Mouse (Mus musculus) forebrain, postnatal 0 days (tissue): ENCODE measurements around the gene Pip5k1b. TPM values are rescaled to one million over a fixed set of nuclear protein-coding genes. Genes with fewer than 3 reads are reported as not detected.
A peak's percentile ranks its signal among the peaks of the same experiment; 100 is the strongest.

ENCODE experiments used
- ATAC-seq: fragments of 200-750 bp; cut with Nextera tagmentation; 2 replicates; pipeline ENCODE4 v1.8.0; 2017; ENCODE audit warnings: mild to moderate bottlenecking, moderate library complexity
- DNase-seq: peaks from one replicate; pipeline ENCODE4 v3.0.0-alpha.2; 2015
- H3K27ac ChIP-seq: fragments of 300-500 bp; sonication (generic); 2 replicates; pipeline ENCODE4 v1.5.1; 2014; ENCODE audit warnings: low read depth, mild to moderate bottlenecking, antibody characterized with exemption, low read length, moderate library complexity, mixed read lengths
- H3K27me3 ChIP-seq: fragments of 300-500 bp; sonication (generic); 2 replicates; pipeline ENCODE4 v1.6.1; 2014; ENCODE audit warnings: mild to moderate bottlenecking, low read length, mixed read lengths; ENCODE audit not compliant: insufficient read depth
- H3K36me3 ChIP-seq: fragments of 300-500 bp; sonication (generic); 2 replicates; pipeline ENCODE4 v1.6.1; 2014; ENCODE audit warnings: mild to moderate bottlenecking, moderate library complexity; ENCODE audit not compliant: insufficient read depth
- H3K4me1 ChIP-seq: fragments of 300-500 bp; sonication (generic); 2 replicates; pipeline ENCODE4 v1.6.1; 2014; ENCODE audit warnings: antibody characterized with exemption; ENCODE audit not compliant: insufficient read depth
- H3K4me2 ChIP-seq: fragments of 300-500 bp; sonication (generic); 2 replicates; pipeline ENCODE4 v1.6.1; 2014; ENCODE audit warnings: low read depth, mild to moderate bottlenecking, moderate library complexity
- H3K4me3 ChIP-seq: fragments of 300-500 bp; sonication (generic); 2 replicates; pipeline ENCODE4 v1.5.1; 2014; ENCODE audit warnings: low read depth, low read length, mixed read lengths
- H3K9ac ChIP-seq: fragments of 300-500 bp; sonication (generic); 2 replicates; pipeline ENCODE4 v1.6.1; 2014; ENCODE audit warnings: mild to moderate bottlenecking
- H3K9me3 ChIP-seq: fragments of 300-500 bp; sonication (generic); 2 replicates; pipeline ENCODE4 v1.6.1; 2016; ENCODE audit warnings: low read length
- CTCF ChIP-seq: sonication (generic); IDR thresholded peaks from 2 replicates; pipeline ENCODE4 v1.5.1; 2016; ENCODE audit warnings: antibody characterized with exemption, control low read depth, low read depth
- WGBS: fragments of 180-500 bp; shearing (Covaris S2); extraction: QIAGEN DNeasy Blood & Tissue Kit; methylation state at CpG from one replicate; pipeline ENCODE4 v1.1.7; 2014; 5-methylcytosine and 5-hydroxymethylcytosine counted together
- polyA plus RNA-seq: library from polyadenylated mRNA; unstranded; fragments of >200 nt; fragmentation: Nextera tagmentation; extraction: Ambion mirVana; gene quantifications from 2 replicates; pipeline ENCODE4 v1.2.1, GENCODE M21; 2015
- total RNA-seq: library from RNA; depleted of rRNA; stranded (reverse); fragments of >200 nt; gene quantifications from 2 replicates; pipeline ENCODE4 v1.2.3, GENCODE M21; 2014; rRNA removed

The Pip5k1b gene
- 2.7 and 3.2 TPM in 2 replicates for total RNA-seq
- polyA plus RNA-seq = 1.3 and 1.8 TPM in 2 replicates

DNA sequence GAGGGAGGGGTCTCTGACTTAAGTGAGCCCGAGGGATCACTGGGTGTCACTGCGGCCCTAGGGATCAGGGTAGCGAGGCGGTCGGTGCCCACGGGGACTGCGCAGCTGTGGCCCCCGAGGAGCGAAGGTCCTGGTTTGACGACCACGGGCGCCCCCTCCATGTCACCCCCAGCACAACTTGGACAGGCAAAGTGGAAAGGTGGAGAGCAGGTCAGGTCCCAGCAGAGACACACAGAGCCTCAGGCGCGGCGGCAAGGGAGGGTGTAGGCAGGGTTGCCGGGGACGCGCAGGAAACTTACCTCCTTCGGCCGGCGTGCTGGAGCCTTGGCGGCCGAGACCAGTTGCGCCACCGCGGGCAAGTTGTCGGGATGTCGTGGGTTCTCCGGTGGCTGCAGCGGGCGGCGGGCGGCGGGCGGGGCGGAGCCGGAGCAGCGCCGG is at the start of gene Pip5k1b:
Gene Pip5k1b, minus strand, starts transcription at position 407 of the 438 bp plus-strand sequence.
- Histone ChIP-seq H3K4me1 (peaks cover 4% of the 10 kb centered on the region; the same call in 1 of the 2 replicates), H3K36me3 (no peaks in the 10 kb centered on the region), H3K4me2 (peak within 1 kb of the TSS; percentile 97), H3K9ac (peak within 1 kb of the TSS; percentile 73), H3K4me3 (peak within 1 kb of the TSS; percentile 79), H3K9me3 (no peaks in the 10 kb centered on the region), H3K27me3 (peaks cover 11% of the 10 kb centered on the region), H3K27ac (peak within 1 kb of the TSS; percentile 70)
- DNase-seq (no peak), ATAC-seq (peak; percentile 34)
- TF ChIP-seq CTCF = peak; percentile 45
- 2% methylated on average over 34 of the region's 39 CpGs for WGBS

DNA sequence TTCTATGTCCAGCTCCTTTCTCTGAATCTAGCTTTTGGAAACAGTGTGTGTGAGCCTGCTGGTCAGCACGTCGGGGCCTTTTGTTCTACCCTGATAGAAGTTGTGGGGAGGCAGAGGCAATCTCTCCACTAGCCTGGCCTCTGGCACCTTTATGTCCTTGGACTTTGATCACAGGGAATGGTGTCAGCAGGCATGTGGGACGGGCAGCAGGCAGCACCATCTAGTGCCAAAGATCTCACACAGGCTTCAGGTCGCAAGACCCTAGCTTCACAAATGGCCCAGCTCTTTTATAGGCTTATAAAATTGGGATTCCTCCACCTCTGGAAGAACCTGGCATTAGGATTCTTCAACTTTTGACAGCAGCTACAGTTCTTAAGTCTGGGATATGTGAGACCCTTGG is 48.4 kb upstream of the Pip5k1b start:
- Histone ChIP-seq H3K36me3 (no peaks in the 10 kb centered on the region), H3K4me2 (no peak overlapping the region), H3K9ac (no peak overlapping the region), H3K4me1 (no peaks in the 10 kb centered on the region), H3K4me3 (no peak overlapping the region), H3K9me3 (no peaks in the 10 kb centered on the region), H3K27ac (no peak overlapping the region), H3K27me3 (no peaks in the 10 kb centered on the region)
- no peak for DNase-seq
- no peak for ATAC-seq
- 92% methylated on average over 4 of the region's 4 CpGs for WGBS
- no peak for TF ChIP-seq CTCF

DNA sequence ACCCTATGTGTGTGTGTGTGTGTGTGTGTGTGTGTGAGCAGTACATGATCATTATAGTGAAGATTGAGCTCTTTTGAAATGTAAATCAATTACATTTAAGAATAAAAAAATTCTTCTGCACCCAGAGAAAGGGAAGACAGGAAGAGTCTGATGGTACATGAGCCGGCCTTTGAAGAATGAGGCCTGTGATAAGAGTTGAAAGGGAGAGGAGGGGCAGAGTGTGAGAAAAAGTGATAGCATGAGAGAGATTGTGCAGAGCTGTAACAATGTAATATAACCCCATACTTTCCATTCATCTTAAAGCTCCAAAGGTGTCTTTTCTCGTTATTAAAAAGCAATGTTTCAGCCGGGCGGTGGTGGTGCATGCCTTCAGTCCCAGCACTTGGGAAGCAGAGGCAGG is 47.8 kb upstream of the Pip5k1b start:
- Histone ChIP-seq H3K27me3 (no peaks in the 10 kb centered on the region), H3K27ac (no peak overlapping the region), H3K9ac (no peak overlapping the region), H3K4me3 (no peak overlapping the region), H3K36me3 (no peaks in the 10 kb centered on the region), H3K9me3 (no peaks in the 10 kb centered on the region), H3K4me1 (no peaks in the 10 kb centered on the region), H3K4me2 (no peak overlapping the region)
- TF ChIP-seq CTCF = no peak
- 81% methylated on average over 4 of the region's 4 CpGs for WGBS
- DNase-seq (no peak), ATAC-seq (no peak)

- 74% methylated on average over 2 of the region's 2 CpGs for WGBS
- Histone ChIP-seq H3K9ac (no peak overlapping the region), H3K4me2 (no peak overlapping the region), H3K9me3 (no peaks in the 10 kb centered on the region), H3K27me3 (no peaks in the 10 kb centered on the region), H3K4me1 (no peaks in the 10 kb centered on the region), H3K4me3 (no peak overlapping the region), H3K36me3 (no peaks in the 10 kb centered on the region), H3K27ac (no peak overlapping the region)
- ATAC-seq (no peak), DNase-seq (no peak)
- no peak for TF ChIP-seq CTCF
Observed at GRCm38 (mm10) chr19:24586726-24587125, 31.1 kb upstream of the Pip5k1b start.

DNA sequence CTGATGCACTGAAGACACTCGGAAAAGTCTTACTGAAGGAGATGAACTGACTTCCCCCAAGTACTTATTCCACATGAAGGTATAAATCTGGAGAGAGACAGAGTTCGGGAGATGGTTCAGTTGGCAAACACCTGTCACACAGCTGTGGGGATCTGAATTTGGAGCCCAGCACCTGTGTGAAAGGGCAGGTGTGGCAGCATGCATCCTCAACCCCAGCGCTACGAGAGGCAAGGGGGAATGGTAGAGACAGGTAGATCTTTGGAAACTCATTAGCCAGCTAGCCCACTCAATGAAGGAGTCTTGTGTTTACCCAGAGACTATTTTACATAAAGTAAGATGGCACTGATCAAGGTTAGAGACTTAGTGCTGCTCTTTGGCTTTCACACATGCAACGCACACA is 29.5 kb upstream of the Pip5k1b start:
- Histone ChIP-seq H3K27me3 (no peaks in the 10 kb centered on the region), H3K4me3 (no peak overlapping the region), H3K4me2 (no peak overlapping the region), H3K9me3 (no peaks in the 10 kb centered on the region), H3K4me1 (no peaks in the 10 kb centered on the region), H3K27ac (no peak overlapping the region), H3K9ac (no peak overlapping the region), H3K36me3 (no peaks in the 10 kb centered on the region)
- WGBS = 96% methylated on average over 5 of the region's 5 CpGs
- ATAC-seq (no peak), DNase-seq (no peak)
- no peak for TF ChIP-seq CTCF

DNA sequence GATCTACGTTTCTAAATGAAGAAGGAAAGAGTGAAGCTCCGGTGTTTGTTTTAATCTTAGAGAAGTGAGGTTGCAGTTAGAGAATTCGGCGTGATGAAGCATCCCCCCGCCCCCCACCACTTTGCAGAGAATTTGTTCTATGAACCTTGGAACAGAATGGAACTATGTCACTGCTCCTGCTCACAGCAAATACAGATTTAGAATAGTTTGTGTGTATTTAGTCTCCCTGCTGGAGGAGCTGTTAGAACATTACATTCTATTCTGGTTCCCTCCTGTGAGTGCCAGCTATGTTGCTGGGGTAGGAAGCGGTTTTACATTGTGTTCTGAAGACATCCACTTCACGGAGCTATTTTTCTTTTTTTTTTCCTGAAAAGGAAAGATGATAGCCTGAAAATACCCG is 28.3 kb upstream of the Pip5k1b start:
- Histone ChIP-seq H3K4me2 (no peak overlapping the region), H3K4me3 (no peak overlapping the region), H3K27me3 (no peaks in the 10 kb centered on the region), H3K9me3 (no peaks in the 10 kb centered on the region), H3K9ac (no peak overlapping the region), H3K4me1 (no peaks in the 10 kb centered on the region), H3K36me3 (no peaks in the 10 kb centered on the region), H3K27ac (no peak overlapping the region)
- no peak for DNase-seq
- WGBS = 82% methylated on average over 8 of the region's 8 CpGs
- ATAC-seq = no peak
- TF ChIP-seq CTCF = no peak

GRCm38 (mm10) chr19:24576125-24576524 is 20.5 kb upstream of the Pip5k1b start:
- Histone ChIP-seq H3K36me3 (no peaks in the 10 kb centered on the region), H3K9me3 (no peaks in the 10 kb centered on the region), H3K9ac (no peak overlapping the region), H3K4me1 (no peaks in the 10 kb centered on the region), H3K27me3 (no peaks in the 10 kb centered on the region), H3K4me2 (no peak overlapping the region), H3K4me3 (no peak overlapping the region), H3K27ac (no peak overlapping the region)
- DNase-seq (no peak), ATAC-seq (no peak)
- 95% methylated on average over 13 of the region's 13 CpGs for WGBS
- no peak for TF ChIP-seq CTCF
